Mouse (Mus musculus): ENCODE measurements around the gene Tmem132c.

DNA sequence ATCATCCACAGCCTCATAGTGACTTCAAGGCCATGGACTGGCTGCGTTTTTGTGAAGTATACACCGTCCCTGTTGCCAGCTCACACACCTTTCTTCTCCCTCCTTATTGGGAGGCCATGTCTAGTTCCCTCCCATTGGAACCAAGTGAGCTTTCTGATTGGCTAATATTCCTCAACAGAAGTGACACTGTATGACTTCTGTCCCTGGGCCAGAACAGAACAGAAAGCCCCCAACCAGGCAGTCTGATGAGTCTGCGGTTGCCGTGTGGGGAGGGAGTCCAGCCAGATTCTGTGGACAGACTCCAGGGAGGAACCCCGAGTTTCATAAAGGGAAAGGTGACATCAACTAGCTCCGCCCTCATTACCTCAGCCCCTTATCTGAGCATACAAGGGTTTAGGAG is 233.2 kb downstream of the Tmem132c start:
- no peak for TF ChIP-seq POLR2A (IDR thresholded peaks at IDR 0.05; ENCODE audit: insufficient read length, low read depth)
- TF ChIP-seq SRF (IDR thresholded peaks at IDR 0.05; ENCODE audit: control insufficient read depth, insufficient read length, low read depth): no peak
- TF ChIP-seq MYOD1 (IDR thresholded peaks at IDR 0.05; ENCODE audit: control insufficient read depth in 1 of 3, insufficient read length in 2 of 3, low read depth in 2 of 3): no peak

Data from myocyte (in vitro differentiated cells).